In the genomic region with DNA sequence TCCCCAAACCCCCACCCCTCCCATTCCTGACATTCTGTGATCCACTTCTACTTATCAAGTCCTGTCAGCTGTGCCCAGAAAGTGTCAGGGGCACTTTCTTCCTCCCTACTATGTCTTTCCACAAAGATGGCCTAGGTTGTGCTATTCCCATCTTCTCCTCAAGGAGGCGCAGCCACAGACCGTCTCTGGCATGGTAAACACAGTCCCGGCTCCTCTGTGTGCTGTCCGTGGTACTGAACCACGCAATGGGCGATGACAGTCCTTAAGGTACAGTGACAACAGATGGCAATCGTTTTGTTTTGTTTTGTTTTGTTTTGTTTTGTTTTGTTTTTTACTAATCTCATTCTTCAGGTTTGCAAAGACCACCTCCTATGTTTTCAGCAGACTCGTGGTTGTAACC, we compare ENCODE assay signal across 8 mouse cellular contexts.
DNase-seq lines count a peak whose midpoint lies in the region; ATAC-seq and TF ChIP-seq lines count a peak whose summit lies in the region.

No protein-coding gene starts in this region.

- peak; percentile 56; the same call in 1 of the 2 replicates for TF ChIP-seq CTCF in spleen, adult 2 months (IDR thresholded peaks at IDR 0.05; ENCODE audit: extremely low read depth, insufficient read depth, insufficient read length, insufficient replicate concordance)

- no peak for TF ChIP-seq POLR2A in spleen, adult 2 months (IDR thresholded peaks at IDR 0.05; ENCODE audit: low read depth, low read length)

- no peak for ATAC-seq in neural tube, embryonic 15.5 days (ENCODE audit: low FRiP score)

- 13% methylated on average over 8 of the region's 8 CpGs for whole genome bisulfite sequencing in neural tube, embryonic 15.5 days
- 8% methylated on average over 8 of the region's 8 CpGs for WGBS in spleen, adult 2 months

- H3K4me1 ChIP-seq in neural tube, embryonic 15.5 days: 0 out of 2 replicates have a peak, but pooled peaks cover 6% of the 10 kb centered on the region
- H3K4me1 ChIP-seq in spleen, adult 2 months (ENCODE audit: control insufficient read depth, insufficient read depth, insufficient read length): no peaks in the 10 kb centered on the region

- H3K9me3 ChIP-seq in neural tube, embryonic 15.5 days (replicated peaks): no peaks in the 10 kb centered on the region

- no peak overlapping the region for H3K9ac ChIP-seq in neural tube, embryonic 15.5 days (replicated peaks)

- DNase-seq in neural tube, embryonic 10.5 days (ENCODE audit: extremely low spot score, low spot score): peak; percentile 79
- DNase-seq in c-Kit-positive CD71-positive TER-119-positive erythroid progenitor cells, embryonic 14.5 days (ENCODE audit: low spot score): peak; percentile 37
- DNase-seq in gastrocnemius, postnatal 25 days: peak; percentile 10
- DNase-seq in kidney, postnatal 14 days: peak; percentile 86
- peak; percentile 81 for DNase-seq in lung, postnatal 36 days
- peak; percentile 26 to 53 for DNase-seq in spleen, adult 2 months (ENCODE audit: low read depth in 1 of 2, low spot score in 2 of 2)
- no peak for DNase-seq in MN1 (ENCODE audit: low spot score)

- H3K27ac ChIP-seq in neural tube, embryonic 15.5 days (replicated peaks): no peak overlapping the region
- no peak overlapping the region for H3K27ac ChIP-seq in spleen, adult 2 months (ENCODE audit: insufficient read depth, low read length)

- 0 out of 2 replicates have a peak, but pooled peaks cover 2% of the 10 kb centered on the region for H3K27me3 ChIP-seq in neural tube, embryonic 15.5 days (replicated peaks)
- no peaks in the 10 kb centered on the region for H3K27me3 ChIP-seq in spleen, adult 2 months (ENCODE audit: control insufficient read depth, insufficient read depth, low read length)

- H3K4me3 ChIP-seq in neural tube, embryonic 15.5 days (replicated peaks): no peak overlapping the region
- no peak overlapping the region for H3K4me3 ChIP-seq in spleen, adult 2 months (ENCODE audit: extremely low read depth, insufficient read depth, insufficient read length)

- no peak overlapping the region for H3K4me2 ChIP-seq in neural tube, embryonic 15.5 days

- H3K36me3 ChIP-seq in neural tube, embryonic 15.5 days: no peaks in the 10 kb centered on the region
- no peaks in the 10 kb centered on the region for H3K36me3 ChIP-seq in spleen, adult 2 months (ENCODE audit: control insufficient read depth, insufficient read depth, low read length)
